Mouse (Mus musculus): Measurements from ENCODE around the gene Maml1. TPM values are rescaled to one million over a fixed set of nuclear protein-coding genes. Genes with fewer than 3 reads are reported as not detected.

Maml1 gene
- polyA plus RNA-seq, 1 experiment from 2014 or later, result 6.0 TPM

- Histone ChIP-seq H3K9me3 (replicated peaks; ENCODE audit: low read length) (no peaks in the 10 kb centered on the region), H3K4me1 (replicated peaks; ENCODE audit: insufficient read depth, low read length) (0 out of 2 replicates have a peak, but pooled peaks cover 4% of the 10 kb centered on the region), H3K27ac (peak overlapping the region; percentile 89), H3K27me3 (ENCODE audit: insufficient read depth, low read length) (no peaks in the 10 kb centered on the region), H3K36me3 (ENCODE audit: insufficient read depth, low read length) (no peaks in the 10 kb centered on the region), H3K4me2 (ENCODE audit: low read length) (peak overlapping the region; percentile 49), H3K9ac (ENCODE audit: low read depth, low read length) (peak overlapping the region; percentile 55), H3K4me3 (replicated peaks; ENCODE audit: low read depth, low read length) (peak overlapping the region; percentile 81)
- no peak for TF ChIP-seq CTCF (IDR thresholded peaks at IDR 0.05; ENCODE audit: low read depth)
- WGBS, result 4% methylated on average over 7 of the region's 7 CpGs
- DNase-seq (ENCODE audit: low spot score), result no peak
- no peak for ATAC-seq (replicated peaks; ENCODE audit: low FRiP score, low read depth)
Measured at GRCm38 (mm10) chr11:50326302-50326966, 34.3 kb upstream of the Maml1 start.

GRCm38 (mm10) chr11:50325496-50326301, 33.6 kb upstream of the Maml1 start, which contains the start of gene Canx:
Gene Canx (minus strand): TSS chr11:50325673.
- Histone ChIP-seq H3K4me3 (replicated peaks; ENCODE audit: low read depth, low read length) (peak within 1 kb of the TSS; percentile 81), H3K4me1 (replicated peaks; ENCODE audit: insufficient read depth, low read length) (0 out of 2 replicates have a peak, but pooled peaks cover 4% of the 10 kb centered on the region), H3K4me2 (ENCODE audit: low read length) (peak within 1 kb of the TSS; percentile 77), H3K9ac (ENCODE audit: low read depth, low read length) (peak within 1 kb of the TSS; percentile 98), H3K27me3 (ENCODE audit: insufficient read depth, low read length) (no peaks in the 10 kb centered on the region), H3K9me3 (replicated peaks; ENCODE audit: low read length) (no peaks in the 10 kb centered on the region), H3K36me3 (ENCODE audit: insufficient read depth, low read length) (no peaks in the 10 kb centered on the region), H3K27ac (peak within 1 kb of the TSS; percentile 94)
- peak; percentile 100 for DNase-seq (ENCODE audit: low spot score)
- WGBS, result under 1% methylated on average over 64 of the region's 64 CpGs
- 0 out of 2 replicates have a peak, but pooled peaks have one; percentile 20 for TF ChIP-seq CTCF (IDR thresholded peaks at IDR 0.05; ENCODE audit: low read depth)
- ATAC-seq (replicated peaks; ENCODE audit: low FRiP score, low read depth), result peak; percentile 99

GRCm38 (mm10) chr11:50324751-50325471, 32.8 kb upstream of the Maml1 start:
- Histone ChIP-seq H3K9ac (ENCODE audit: low read depth, low read length) (peak overlapping the region; percentile 98), H3K36me3 (ENCODE audit: insufficient read depth, low read length) (no peaks in the 10 kb centered on the region), H3K27me3 (ENCODE audit: insufficient read depth, low read length) (no peaks in the 10 kb centered on the region), H3K9me3 (replicated peaks; ENCODE audit: low read length) (no peaks in the 10 kb centered on the region), H3K4me1 (replicated peaks; ENCODE audit: insufficient read depth, low read length) (0 out of 2 replicates have a peak, but pooled peaks cover 4% of the 10 kb centered on the region), H3K4me3 (replicated peaks; ENCODE audit: low read depth, low read length) (peak overlapping the region; percentile 81), H3K4me2 (ENCODE audit: low read length) (peak overlapping the region; percentile 77), H3K27ac (peak overlapping the region; percentile 94)
- WGBS, result 1% methylated on average over 34 of the region's 34 CpGs
- peak; percentile 68 for ATAC-seq (replicated peaks; ENCODE audit: low FRiP score, low read depth)
- DNase-seq (ENCODE audit: low spot score), result no peak
- no peak for TF ChIP-seq CTCF (IDR thresholded peaks at IDR 0.05; ENCODE audit: low read depth)

GRCm38 (mm10) chr11:50323843-50324242, 31.7 kb upstream of the Maml1 start:
- no peak for TF ChIP-seq CTCF (IDR thresholded peaks at IDR 0.05; ENCODE audit: low read depth)
- Histone ChIP-seq H3K36me3 (ENCODE audit: insufficient read depth, low read length) (no peaks in the 10 kb centered on the region), H3K9me3 (replicated peaks; ENCODE audit: low read length) (no peaks in the 10 kb centered on the region), H3K4me1 (replicated peaks; ENCODE audit: insufficient read depth, low read length) (0 out of 2 replicates have a peak, but pooled peaks cover 4% of the 10 kb centered on the region), H3K27me3 (ENCODE audit: insufficient read depth, low read length) (no peaks in the 10 kb centered on the region), H3K4me2 (ENCODE audit: low read length) (peak overlapping the region; percentile 77), H3K9ac (ENCODE audit: low read depth, low read length) (peak overlapping the region; percentile 98; the same call in 1 of the 2 replicates), H3K27ac (no peak overlapping the region), H3K4me3 (replicated peaks; ENCODE audit: low read depth, low read length) (peak overlapping the region; percentile 81)
- no peak for DNase-seq (ENCODE audit: low spot score)
- no peak for ATAC-seq (replicated peaks; ENCODE audit: low FRiP score, low read depth)
- WGBS, result 9% methylated on average over 1 of the region's 1 CpGs

- Histone ChIP-seq H3K4me1 (replicated peaks; ENCODE audit: insufficient read depth, low read length) (0 out of 2 replicates have a peak, but pooled peaks cover 4% of the 10 kb centered on the region), H3K4me2 (ENCODE audit: low read length) (no peak overlapping the region)
Measured at GRCm38 (mm10) chr11:50322345-50322744, 30.2 kb upstream of the Maml1 start.

GRCm38 (mm10) chr11:50321239-50321638, 29.1 kb upstream of the Maml1 start:
- Histone ChIP-seq H3K27ac (no peak overlapping the region), H3K4me3 (replicated peaks; ENCODE audit: low read depth, low read length) (no peak overlapping the region), H3K9me3 (replicated peaks; ENCODE audit: low read length) (no peaks in the 10 kb centered on the region), H3K9ac (ENCODE audit: low read depth, low read length) (no peak overlapping the region), H3K27me3 (ENCODE audit: insufficient read depth, low read length) (no peaks in the 10 kb centered on the region), H3K36me3 (ENCODE audit: insufficient read depth, low read length) (no peaks in the 10 kb centered on the region), H3K4me1 (replicated peaks; ENCODE audit: insufficient read depth, low read length) (no peaks in the 10 kb centered on the region), H3K4me2 (ENCODE audit: low read length) (no peak overlapping the region)
- TF ChIP-seq CTCF (IDR thresholded peaks at IDR 0.05; ENCODE audit: low read depth), result no peak
- no peak for ATAC-seq (replicated peaks; ENCODE audit: low FRiP score, low read depth)
- no peak for DNase-seq (ENCODE audit: low spot score)
- WGBS, result 91% methylated on average over 6 of the region's 6 CpGs

More at GRCm38 (mm10) chr11:50322345-50322744, 30.2 kb upstream of the Maml1 start:
- Histone ChIP-seq H3K9ac (ENCODE audit: low read depth, low read length) (no peak overlapping the region), H3K4me3 (replicated peaks; ENCODE audit: low read depth, low read length) (no peak overlapping the region), H3K9me3 (replicated peaks; ENCODE audit: low read length) (no peaks in the 10 kb centered on the region), H3K27ac (no peak overlapping the region), H3K36me3 (ENCODE audit: insufficient read depth, low read length) (no peaks in the 10 kb centered on the region), H3K27me3 (ENCODE audit: insufficient read depth, low read length) (no peaks in the 10 kb centered on the region)
- DNase-seq (ENCODE audit: low spot score) (no peak), ATAC-seq (replicated peaks; ENCODE audit: low FRiP score, low read depth) (no peak)
- no peak for TF ChIP-seq CTCF (IDR thresholded peaks at IDR 0.05; ENCODE audit: low read depth)

Data from kidney, postnatal 0 days (tissue).